Mouse (Mus musculus): ENCODE results near the gene Stpg1. TPM values are rescaled to one million over a fixed set of nuclear protein-coding genes. Genes with fewer than 3 reads are reported as not detected.

Stpg1 gene
- total RNA-seq, 2 experiments from 2014 or later = 0.59 to 0.67 TPM

GRCm38 (mm10) chr4:135509515-135509914 is 14.9 kb downstream of the Stpg1 start:
- no peak for DNase-seq (ENCODE audit: low spot score in 2 of 2)

GRCm38 (mm10) chr4:135513865-135514264 is 19.3 kb downstream of the Stpg1 start:
- no peak for DNase-seq (ENCODE audit: low spot score in 2 of 2)

- DNase-seq (ENCODE audit: low spot score in 2 of 2) = no peak
These were observed 20.3 kb downstream of the Stpg1 start for GRCm38 (mm10) chr4:135514925-135515324.

- no peak for DNase-seq (ENCODE audit: low spot score in 2 of 2)
These were observed 22.0 kb downstream of the Stpg1 start for GRCm38 (mm10) chr4:135516351-135517316.

- DNase-seq (ENCODE audit: low spot score in 2 of 2) = no peak
These were observed 23.5 kb downstream of the Stpg1 start for GRCm38 (mm10) chr4:135518135-135518534.

GRCm38 (mm10) chr4:135520421-135520820 is 25.8 kb downstream of the Stpg1 start:
- no peak for DNase-seq (ENCODE audit: low spot score in 2 of 2)

GRCm38 (mm10) chr4:135523939-135524338 is 29.3 kb downstream of the Stpg1 start:
- no peak for DNase-seq (ENCODE audit: low spot score in 2 of 2)

GRCm38 (mm10) chr4:135525057-135525456 is 30.5 kb downstream of the Stpg1 start:
- DNase-seq (ENCODE audit: low spot score in 2 of 2) = no peak

- DNase-seq (ENCODE audit: low spot score in 2 of 2) = no peak
These were observed 31.6 kb downstream of the Stpg1 start for GRCm38 (mm10) chr4:135526039-135526710.

GRCm38 (mm10) chr4:135530270-135530669 is 35.7 kb downstream of the Stpg1 start:
- no peak for DNase-seq (ENCODE audit: low spot score in 2 of 2)

- no peak for DNase-seq (ENCODE audit: low spot score in 2 of 2)
These were observed 36.6 kb downstream of the Stpg1 start for GRCm38 (mm10) chr4:135531236-135531635.

GRCm38 (mm10) chr4:135531771-135532613 is 37.4 kb downstream of the Stpg1 start:
- DNase-seq (ENCODE audit: low spot score in 2 of 2) = no peak

- DNase-seq (ENCODE audit: low spot score in 2 of 2) = no peak
These were observed 38.4 kb downstream of the Stpg1 start for GRCm38 (mm10) chr4:135533001-135533400.

- no peak for DNase-seq (ENCODE audit: low spot score in 2 of 2)
These were observed 40.4 kb downstream of the Stpg1 start for GRCm38 (mm10) chr4:135535021-135535420.

- no peak for DNase-seq (ENCODE audit: low spot score in 2 of 2)
These were observed 44.5 kb downstream of the Stpg1 start for GRCm38 (mm10) chr4:135539056-135539455.

- no peak for DNase-seq (ENCODE audit: low spot score in 2 of 2)
These were observed 45.5 kb downstream of the Stpg1 start for GRCm38 (mm10) chr4:135540057-135540456.

GRCm38 (mm10) chr4:135544284-135544683 is 49.7 kb downstream of the Stpg1 start:
- no peak for DNase-seq (ENCODE audit: low spot score in 2 of 2)

- DNase-seq (ENCODE audit: low spot score in 2 of 2) = no peak
These were observed 50.5 kb downstream of the Stpg1 start for GRCm38 (mm10) chr4:135545080-135545511.

GRCm38 (mm10) chr4:135546008-135546407 is 51.4 kb downstream of the Stpg1 start:
- no peak for DNase-seq (ENCODE audit: low spot score in 2 of 2)

GRCm38 (mm10) chr4:135546793-135547192 is 52.2 kb downstream of the Stpg1 start:
- no peak for DNase-seq (ENCODE audit: low spot score in 2 of 2)

GRCm38 (mm10) chr4:135547551-135547950 is 53.0 kb downstream of the Stpg1 start:
- peak in 1 of 2 experiments; percentile 12 for DNase-seq (ENCODE audit: low spot score in 2 of 2)

Data from adrenal gland, postnatal 4 days (tissue).